In the genomic region with DNA sequence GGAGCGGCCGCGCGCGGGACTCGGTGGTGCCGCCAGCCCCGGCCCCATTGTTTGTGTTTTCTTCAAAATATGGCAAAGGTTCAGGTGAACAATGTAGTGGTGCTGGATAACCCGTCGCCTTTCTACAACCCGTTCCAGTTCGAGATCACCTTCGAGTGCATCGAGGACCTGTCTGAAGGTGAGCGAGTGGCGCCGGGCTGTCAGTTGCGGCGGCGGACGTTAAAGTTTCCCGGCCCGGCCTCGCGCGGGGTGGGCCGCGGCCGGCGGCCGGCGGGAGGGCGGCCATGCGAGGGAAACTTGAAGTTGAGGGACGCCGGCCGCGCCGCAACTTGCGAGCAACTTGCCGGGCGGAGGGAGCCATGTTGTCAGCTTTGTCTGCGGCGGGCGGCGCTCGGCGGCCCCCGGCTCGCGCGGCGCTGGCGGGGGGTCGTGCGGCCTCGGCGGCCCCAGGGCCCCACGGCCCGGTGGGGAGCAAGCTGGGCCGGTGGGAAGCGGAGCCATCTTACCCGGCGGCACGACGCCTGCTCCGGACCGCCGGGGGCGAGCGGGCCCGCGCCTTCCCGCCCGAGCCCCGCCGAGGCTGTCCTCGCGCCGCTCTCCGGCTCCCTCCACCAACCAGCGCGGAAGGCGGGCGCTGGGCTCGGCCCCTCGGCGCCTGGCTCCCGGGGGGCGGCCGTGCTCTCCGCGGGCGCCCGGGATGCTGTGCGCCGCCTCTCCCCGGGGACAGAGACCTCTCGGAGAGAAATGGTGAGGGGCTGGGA, we compare ENCODE assay signal across 8 mouse cellular contexts. TPM values are rescaled to one million over a fixed set of nuclear protein-coding genes. Genes with fewer than 3 reads are reported as not detected.
DNase-seq lines count a peak whose midpoint lies in the region; ATAC-seq and TF ChIP-seq lines count a peak whose summit lies in the region.

No protein-coding gene starts in this region.

- WGBS in limb, embryonic 12.5 days, result under 1% methylated on average over 80 of the region's 99 CpGs
- WGBS in midbrain, embryonic 11.5 days, result under 1% methylated on average over 83 of the region's 99 CpGs
- under 1% methylated on average over 99 of the region's 99 CpGs for WGBS in small intestine, adult 2 months

- peak overlapping the region; percentile 99 for H3K9ac ChIP-seq in limb, embryonic 12.5 days (replicated peaks)
- peak overlapping the region; percentile 98 for H3K9ac ChIP-seq in midbrain, embryonic 11.5 days (ENCODE audit: low read length)

- H3K27me3 ChIP-seq in G1E (ENCODE audit: insufficient read depth, low read length), result no peaks in the 10 kb centered on the region
- no peaks in the 10 kb centered on the region for H3K27me3 ChIP-seq in limb, embryonic 12.5 days
- no peaks in the 10 kb centered on the region for H3K27me3 ChIP-seq in midbrain, embryonic 11.5 days (ENCODE audit: control insufficient read depth, insufficient read depth, low read length)
- H3K27me3 ChIP-seq in small intestine, adult 2 months (ENCODE audit: control insufficient read depth, insufficient read depth, low read length), result no peaks in the 10 kb centered on the region

- H3K4me3 ChIP-seq in G1E (ENCODE audit: low read depth, low read length), result peak overlapping the region; percentile 75
- H3K4me3 ChIP-seq in limb, embryonic 12.5 days (replicated peaks), result peak overlapping the region; percentile 98
- peak overlapping the region; percentile 73 for H3K4me3 ChIP-seq in midbrain, embryonic 11.5 days (ENCODE audit: low read depth, low read length)
- H3K4me3 ChIP-seq in small intestine, adult 2 months (ENCODE audit: low read depth, low read length), result peak overlapping the region; percentile 91

- H3K36me3 ChIP-seq in G1E (replicated peaks), result peaks cover 8% of the 10 kb centered on the region
- peaks cover 14% of the 10 kb centered on the region; the same call in 1 of the 2 replicates for H3K36me3 ChIP-seq in limb, embryonic 12.5 days
- peaks cover 2% of the 10 kb centered on the region; the same call in 1 of the 2 replicates for H3K36me3 ChIP-seq in midbrain, embryonic 11.5 days (ENCODE audit: control insufficient read depth, insufficient read depth, low read length)
- peaks cover 3% of the 10 kb centered on the region; the same call in 1 of the 2 replicates for H3K36me3 ChIP-seq in small intestine, adult 2 months (ENCODE audit: control insufficient read depth, insufficient read depth, low read length)

- H3K4me2 ChIP-seq in limb, embryonic 12.5 days, result peak overlapping the region; percentile 67
- H3K4me2 ChIP-seq in midbrain, embryonic 11.5 days, result peak overlapping the region; percentile 51

- TF ChIP-seq POLR2A in brain, embryonic 14.5 days (IDR thresholded peaks at IDR 0.05; ENCODE audit: borderline replicate concordance, extremely low read depth, insufficient read depth, insufficient read length, poor library complexity, severe bottlenecking), result peak; percentile 41; the same call in 1 of the 2 replicates
- TF ChIP-seq POLR2A in small intestine, adult 2 months (IDR thresholded peaks at IDR 0.05; ENCODE audit: low read depth, low read length), result no peak

- no peaks in the 10 kb centered on the region for H3K9me3 ChIP-seq in G1E (replicated peaks)
- no peaks in the 10 kb centered on the region for H3K9me3 ChIP-seq in limb, embryonic 12.5 days
- H3K9me3 ChIP-seq in midbrain, embryonic 11.5 days (ENCODE audit: control insufficient read depth, low read length), result no peaks in the 10 kb centered on the region

- peak overlapping the region; percentile 100 for H3K27ac ChIP-seq in limb, embryonic 12.5 days
- peak overlapping the region; percentile 98 for H3K27ac ChIP-seq in midbrain, embryonic 11.5 days (ENCODE audit: low read depth, low read length)
- H3K27ac ChIP-seq in small intestine, adult 2 months (ENCODE audit: insufficient read depth, low read depth, low read length), result peak overlapping the region; percentile 88

- peaks cover 8% of the 10 kb centered on the region; the same call in 1 of the 2 replicates for H3K4me1 ChIP-seq in G1E (ENCODE audit: insufficient read depth, low read depth, low read length)
- H3K4me1 ChIP-seq in limb, embryonic 12.5 days (replicated peaks), result peaks cover 23% of the 10 kb centered on the region
- peaks cover 18% of the 10 kb centered on the region for H3K4me1 ChIP-seq in midbrain, embryonic 11.5 days (ENCODE audit: control insufficient read depth, insufficient read depth, low read length)
- H3K4me1 ChIP-seq in small intestine, adult 2 months (ENCODE audit: control insufficient read depth, insufficient read depth, insufficient read length, low read length), result no peaks in the 10 kb centered on the region

- TF ChIP-seq CTCF in G1E (IDR thresholded peaks at IDR 0.05; ENCODE audit: low read depth, low read length), result no peak
- TF ChIP-seq CTCF in brain, embryonic 14.5 days (IDR thresholded peaks at IDR 0.05; ENCODE audit: borderline replicate concordance, extremely low read depth, insufficient read depth, insufficient read length), result no peak
- TF ChIP-seq CTCF in small intestine, adult 2 months (IDR thresholded peaks at IDR 0.05; ENCODE audit: extremely low read depth, insufficient read length, insufficient replicate concordance, low read depth, low read length), result no peak

- DNase-seq in G1E (ENCODE audit: low spot score) (peak; percentile 5), adipocyte (ENCODE audit: low spot score) (no peak)
- peak; percentile 46 for DNase-seq in brain, embryonic 14.5 days (ENCODE audit: low read depth)
- peak; percentile 44 for DNase-seq in gastrocnemius, postnatal 14 days
- DNase-seq in midbrain, embryonic 11.5 days (ENCODE audit: low spot score, missing footprints), result peak; percentile 97

- intact Hi-C loops in gastrocnemius, postnatal 14 days (cut with DNase I; ENCODE audit: low total_unique reads), result no loop called here

- ATAC-seq in G1E (ENCODE audit: extremely low read depth, insufficient number of reproducible peaks, low FRiP score, poor library complexity, severe bottlenecking), result no peak
- peak; percentile 6 for ATAC-seq in inflammation-experienced regulatory T-cells, adult 6 months
- no peak; the same call in 1 of the 2 replicates for ATAC-seq in limb, embryonic 12.5 days (ENCODE audit: insufficient number of reproducible peaks, insufficient read depth, low FRiP score, low TSS enrichment, low read depth)
- peak; percentile 38 for ATAC-seq in midbrain, embryonic 11.5 days (ENCODE audit: low FRiP score)

RNA-seq across cellular contexts. Expression of a gene that starts 0.7 kb away (rescaled TPM):
- total RNA-seq in G1E (2014; fragmentation: Nextera tagmentation) (45.9 and 50.2 TPM in 2 replicates), G1E (2017) (33.8 and 56.9 TPM in 2 replicates)
- polyA plus RNA-seq in G1E (2012), result 4.5 and 4.6 TPM in 2 replicates
- 43.8 and 62.0 TPM in 2 replicates for polyA plus RNA-seq in brain, embryonic 14.5 days (2012; rRNA removed)
- 10 to 100 TPM; 18.6 to 21.2 TPM for total RNA-seq in gastrocnemius, postnatal 14 days (2021)
- polyA plus RNA-seq in inflammation-experienced regulatory T-cells, adult 6 months (2017; shearing (Covaris generic)), result 10 to 100 TPM in 1 of 3 experiments, 1 to 10 TPM in 2; 6.5 to 12.8 (median 8.3) TPM
- 170 and 172 TPM in 2 replicates for polyA plus RNA-seq in limb, embryonic 12.5 days (2016; fragmentation: Nextera tagmentation; extraction: Ambion mirVana)
- 178 and 194 TPM in 2 replicates for polyA plus RNA-seq in midbrain, embryonic 11.5 days (2014; fragmentation: Nextera tagmentation; extraction: Ambion mirVana)
- 0.29 and 1.1 TPM in 2 replicates for polyA plus RNA-seq in small intestine, adult 2 months (2012; rRNA removed)

RNA-seq across cellular contexts. Expression of a gene that starts 32.9 kb away (rescaled TPM):
- total RNA-seq in G1E (2014; fragmentation: Nextera tagmentation) (8.5 and 8.7 TPM in 2 replicates), G1E (2017) (8.2 and 10.8 TPM in 2 replicates)
- polyA plus RNA-seq in G1E (2012), result 2.1 and 2.4 TPM in 2 replicates
- 3.9 and 4.7 TPM in 2 replicates for polyA plus RNA-seq in brain, embryonic 14.5 days (2012; rRNA removed)
- total RNA-seq in gastrocnemius, postnatal 14 days (2021), result 1 to 10 TPM; 2.0 to 2.2 TPM
- polyA plus RNA-seq in inflammation-experienced regulatory T-cells, adult 6 months (2017; shearing (Covaris generic)), result 1 to 10 TPM; 2.4 to 5.9 (median 4.7) TPM
- polyA plus RNA-seq in limb, embryonic 12.5 days (2016; fragmentation: Nextera tagmentation; extraction: Ambion mirVana), result 14.5 and 15.4 TPM in 2 replicates
- 16.3 and 16.8 TPM in 2 replicates for polyA plus RNA-seq in midbrain, embryonic 11.5 days (2014; fragmentation: Nextera tagmentation; extraction: Ambion mirVana)
- 1.8 and 3.7 TPM in 2 replicates for polyA plus RNA-seq in small intestine, adult 2 months (2012; rRNA removed)

Comparison
In these comparisons a context has a peak if more than half of its experiments do, and no peak if none do; other contexts are left out.
1. ATAC-seq: peak in inflammation-experienced regulatory T-cells, adult 6 months (single experiment) and midbrain, embryonic 11.5 days (single experiment); none in G1E (single experiment) and limb, embryonic 12.5 days (single experiment).
2. Peak in every context shown above with its lines, with median percentiles within 50 percentile points of each other: H3K4me3 ChIP-seq and H3K27ac ChIP-seq.